Mouse (Mus musculus) mouse embryonic stem cell (cell line): ENCODE results near the gene Itch.

Source experiments
- in situ Hi-C, 2 experiments: fragments of 300-500 bp; cut with MboI; formaldehyde crosslinking; loops; 1 replicate in 1 of 2; 3 replicates in 1 of 2; pipeline ENCODE4 v1.14.3; 2019 to 2020; ENCODE audit warnings: low sequenced_read_pairs in 2 of 2, low pct_unique_long_range_greater_than_20kb in 1 of 2, mixed read lengths in 1 of 2; ENCODE audit not compliant: unreplicated experiment in 1 of 2

The Itch gene

DNA sequence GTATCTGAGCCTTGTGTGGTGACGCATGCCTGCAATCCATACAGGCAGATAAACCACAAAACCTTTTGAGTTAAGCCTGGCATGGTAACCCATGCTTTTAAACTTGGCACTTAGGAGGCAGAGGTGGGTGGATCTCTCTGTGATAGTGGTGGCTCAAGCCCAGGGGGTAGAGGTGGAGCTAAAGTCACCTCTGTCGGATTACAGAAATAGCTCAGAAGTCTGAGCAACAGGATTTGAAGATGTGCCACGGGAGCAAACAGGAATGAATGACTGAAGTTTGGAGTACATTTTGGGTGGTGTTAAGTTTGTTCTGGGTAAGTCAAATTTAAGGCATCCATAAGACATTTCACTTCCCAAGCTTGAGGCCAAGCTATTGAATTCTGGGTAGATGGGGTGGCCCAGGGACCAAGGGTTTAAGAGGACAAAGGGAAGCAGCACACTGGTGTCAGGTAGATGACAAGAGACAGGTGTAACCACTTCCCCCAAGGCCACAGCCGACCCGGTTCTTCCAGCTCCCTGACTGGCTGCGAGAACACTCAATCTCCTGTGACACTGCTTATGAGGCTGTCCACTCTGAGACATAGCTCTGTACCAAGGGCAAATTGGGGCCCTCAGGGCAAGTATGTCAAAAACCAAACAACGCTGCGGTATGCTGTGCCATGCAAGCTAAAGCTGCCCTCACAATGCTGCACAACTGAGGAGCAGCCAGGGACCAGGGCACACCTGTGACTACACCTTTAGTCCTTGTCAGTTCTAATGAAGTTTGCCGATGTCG is 139.3 kb downstream of the Itch start:
- in situ Hi-C loops = loop anchor here in 1 of 2 experiments (10.0 kb wide), 1 partner anchor 188 kb away; no protein-coding TSS in a partner anchor

DNA sequence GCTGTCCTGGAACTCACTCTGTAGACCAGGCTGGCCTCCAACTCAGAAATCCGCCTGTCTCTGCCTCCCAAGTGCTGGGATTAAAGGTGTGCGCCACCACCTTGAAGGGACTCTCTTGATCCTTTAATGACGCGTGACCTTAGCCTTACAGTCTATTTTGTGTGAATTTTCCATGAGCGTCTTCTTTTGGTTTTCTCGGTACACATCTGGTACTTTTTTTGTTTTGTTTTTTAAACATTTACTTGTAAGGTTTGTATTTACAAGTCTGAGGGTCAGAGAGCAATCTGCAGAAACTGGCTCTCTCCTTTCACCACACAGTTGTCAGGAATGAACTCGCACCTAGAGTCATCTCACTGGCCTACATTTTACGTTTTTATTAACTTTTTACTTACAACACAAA is 140.3 kb downstream of the Itch start:
- in situ Hi-C loops = loop anchor here in 1 of 2 experiments (10.0 kb wide), 1 partner anchor 189 kb away; no protein-coding TSS in a partner anchor

DNA sequence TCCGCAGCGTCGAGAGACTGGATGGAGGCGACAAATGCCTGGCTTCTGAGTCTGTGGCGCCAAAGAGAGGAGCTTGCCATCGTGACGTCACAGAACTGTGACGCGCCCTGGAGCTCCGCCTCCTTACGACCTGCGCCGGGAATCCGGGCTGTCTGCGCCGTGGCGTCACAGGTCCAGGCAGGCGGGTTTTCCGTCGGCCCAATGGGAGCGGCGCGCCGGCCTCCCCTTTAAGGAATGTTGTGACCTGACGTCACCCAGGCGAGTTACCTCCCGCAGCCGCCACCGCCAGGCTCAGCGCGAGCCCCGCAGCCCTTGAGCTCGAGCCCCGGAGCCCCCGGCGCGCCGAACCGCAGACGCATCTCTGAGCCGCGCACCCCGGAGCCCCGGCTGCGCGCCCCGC is 142.9 kb downstream of the Itch start, which contains the start of gene Map1lc3a:
Map1lc3a (plus strand) TSS at position 103 of the 400 bp plus-strand sequence.
- in situ Hi-C loops = loop anchor here in 1 of 2 experiments (10.0 kb wide), 1 partner anchor 191 kb away; no protein-coding TSS in a partner anchor
